Mouse (Mus musculus) 3T3-L1 (cell line): Measurements from ENCODE around the gene Lhx6.
A peak's percentile ranks its signal among the peaks of the same experiment; 100 is the strongest.

Source experiments
- DNase-seq: peaks from one replicate; pipeline ENCODE4 v3.0.0-alpha.2; 2015; ENCODE audit warnings: low read depth, low spot score

Lhx6 gene

GRCm38 (mm10) chr2:36093301-36093700, 11.9 kb downstream of the Lhx6 start:
- no peak for DNase-seq

GRCm38 (mm10) chr2:36092748-36093147, 12.5 kb downstream of the Lhx6 start:
- no peak for DNase-seq

GRCm38 (mm10) chr2:36090853-36091741, 14.1 kb downstream of the Lhx6 start:
- DNase-seq = no peak

- DNase-seq = no peak
These were observed 16.0 kb downstream of the Lhx6 start for GRCm38 (mm10) chr2:36089190-36089589.

GRCm38 (mm10) chr2:36085041-36085440, 20.2 kb downstream of the Lhx6 start:
- no peak for DNase-seq

GRCm38 (mm10) chr2:36082802-36083580, 22.2 kb downstream of the Lhx6 start:
- peak; percentile 29 for DNase-seq

- no peak for DNase-seq
These were observed 23.8 kb downstream of the Lhx6 start for GRCm38 (mm10) chr2:36081446-36081845.

- DNase-seq = no peak
These were observed 27.9 kb downstream of the Lhx6 start for GRCm38 (mm10) chr2:36077160-36077761.

DNA sequence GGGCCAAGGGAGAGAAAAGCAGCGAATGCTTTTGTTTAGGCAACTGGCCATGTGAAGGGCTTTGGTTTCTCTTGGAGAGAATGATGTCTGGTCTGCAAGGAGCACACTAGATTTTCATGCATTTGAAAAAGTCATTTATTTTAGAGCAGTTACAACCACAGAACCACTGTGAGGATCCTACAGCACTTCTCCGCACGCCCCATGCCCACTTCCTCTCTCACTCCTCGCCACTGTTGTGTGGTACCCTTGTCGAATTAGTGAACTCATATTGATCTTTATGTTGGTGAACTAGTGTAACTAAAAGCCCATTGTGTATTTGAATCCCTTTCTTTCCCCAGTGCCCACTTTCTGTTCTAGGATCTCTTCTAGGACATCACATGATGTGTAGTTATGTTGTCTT, 30.0 kb downstream of the Lhx6 start:
- no peak for DNase-seq

GRCm38 (mm10) chr2:36073781-36074180, 31.4 kb downstream of the Lhx6 start:
- no peak for DNase-seq

DNA sequence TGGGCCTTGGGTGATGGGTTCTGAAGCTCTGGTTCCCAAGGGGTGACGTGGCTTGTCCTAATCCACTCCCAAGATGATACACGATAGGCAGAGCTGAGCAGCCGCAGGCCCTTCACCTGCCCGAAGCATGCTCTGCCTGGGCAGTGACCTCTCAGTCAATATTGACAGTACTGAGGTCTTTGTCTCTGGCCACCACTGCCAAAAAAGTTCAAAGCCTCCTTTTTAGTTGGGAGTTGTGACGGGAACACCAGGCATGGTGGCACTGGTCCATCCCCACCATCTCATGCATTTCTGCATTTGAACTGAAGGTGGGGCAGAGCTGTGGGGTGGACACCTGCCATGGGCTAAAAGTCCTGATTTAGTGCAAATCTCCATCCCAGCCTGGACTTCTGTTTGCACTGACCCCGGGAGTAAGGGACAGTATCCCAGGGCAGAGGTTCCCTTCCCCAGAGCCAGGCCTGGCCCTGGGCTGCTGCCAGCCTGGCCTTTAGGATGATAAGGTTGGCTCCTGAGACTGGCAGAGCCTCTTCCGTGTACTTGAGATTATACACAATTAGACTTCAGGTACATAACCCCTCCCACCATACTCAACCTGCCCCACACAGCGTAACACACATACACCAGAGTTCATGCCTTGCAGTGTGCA, 33.4 kb downstream of the Lhx6 start:
- DNase-seq = no peak

- no peak for DNase-seq
These were observed 38.1 kb downstream of the Lhx6 start for GRCm38 (mm10) chr2:36067132-36067531.

- DNase-seq = no peak
These were observed 43.8 kb downstream of the Lhx6 start for GRCm38 (mm10) chr2:36061409-36061808.

- peak; percentile 62 for DNase-seq
These were observed 49.0 kb downstream of the Lhx6 start for GRCm38 (mm10) chr2:36056248-36056647.

DNA sequence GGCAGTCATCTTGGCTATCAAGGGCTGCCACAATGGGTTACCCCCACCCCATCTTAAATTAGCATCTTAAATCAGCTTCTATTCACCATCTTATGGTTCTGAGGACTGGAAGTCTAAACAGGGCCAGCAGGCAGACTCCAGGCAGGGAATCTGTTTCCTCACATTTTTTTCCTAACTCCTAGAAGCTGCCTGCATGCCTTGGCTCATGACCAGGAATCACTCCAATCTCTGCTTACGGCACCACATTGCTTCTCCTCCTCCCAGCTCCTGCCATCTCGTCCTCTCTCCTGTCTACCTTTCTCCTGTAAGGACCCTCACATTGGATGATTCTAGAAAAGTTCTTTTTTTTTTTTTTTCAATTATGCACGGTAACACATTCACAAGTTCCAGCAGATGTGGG, 52.0 kb downstream of the Lhx6 start:
- no peak for DNase-seq

GRCm38 (mm10) chr2:36049567-36049954, 55.6 kb downstream of the Lhx6 start:
- no peak for DNase-seq

DNA sequence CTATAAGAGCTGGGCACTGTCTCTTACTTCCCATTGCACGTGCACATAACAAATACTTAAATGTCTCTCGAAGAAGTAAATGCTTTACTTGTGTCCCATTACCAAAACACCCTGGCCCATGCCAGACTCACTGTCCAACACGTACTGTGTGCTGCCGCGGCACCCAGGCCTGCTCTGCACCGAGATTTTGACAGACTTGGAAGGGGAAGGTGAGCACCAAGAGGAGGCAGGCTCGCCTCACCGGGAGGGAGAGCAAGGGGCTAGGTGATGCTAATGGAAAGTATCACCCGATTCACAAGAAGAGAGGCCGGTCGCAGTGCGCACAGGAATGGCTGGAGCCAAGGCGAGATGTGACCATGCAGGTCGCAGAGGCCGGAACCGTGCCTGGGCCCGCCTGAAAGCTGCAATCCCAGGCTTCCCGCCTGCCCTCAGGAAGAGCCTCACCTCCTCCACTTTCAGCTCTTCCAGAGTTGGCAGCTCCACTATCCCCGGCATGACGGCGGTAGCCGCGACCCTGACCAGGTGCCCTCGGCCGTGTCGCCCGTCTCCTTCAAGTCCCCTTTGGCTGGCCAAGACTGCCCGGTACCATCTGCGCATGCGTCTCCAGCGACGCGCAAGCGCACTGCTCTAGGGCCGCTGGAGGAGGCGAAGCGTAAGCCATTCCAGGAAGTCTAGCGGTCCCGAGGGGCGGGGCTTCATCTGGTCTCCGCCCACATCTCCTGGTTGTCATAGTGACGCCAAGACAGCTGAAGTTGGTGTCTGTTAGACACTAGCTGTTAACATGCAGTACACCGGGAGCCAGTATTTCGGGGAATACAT, 56.3 kb downstream of the Lhx6 start, which contains the start of the genes Ndufa8 and Morn5:
Gene Ndufa8, minus strand, starts transcription at position 659 of the 819 bp plus-strand sequence.
Gene Morn5, plus strand, starts transcription at position 711 of the 819 bp plus-strand sequence.
- DNase-seq = peak; percentile 99

- peak; percentile 13 for DNase-seq
These were observed 57.0 kb downstream of the Lhx6 start for GRCm38 (mm10) chr2:36048164-36048563.

GRCm38 (mm10) chr2:36040872-36041271, 64.3 kb downstream of the Lhx6 start:
- no peak for DNase-seq

GRCm38 (mm10) chr2:36039297-36039985, 65.8 kb downstream of the Lhx6 start:
- DNase-seq = no peak
